Mouse (Mus musculus): ENCODE measurements around the gene Ttc25.
A peak's percentile ranks its signal among the peaks of the same experiment; 100 is the strongest.
"Not testable (repeated sequence)": the region's sequence is repeated elsewhere in the genome, so short reads cannot be mapped to it uniquely, and the experiment has no call there.

The Ttc25 gene

GRCm38 (mm10) chr11:100528375-100529165, 16.8 kb upstream of the Ttc25 start:
- no peak for DNase-seq (ENCODE audit: low spot score)

GRCm38 (mm10) chr11:100533871-100534270, 11.5 kb upstream of the Ttc25 start:
- DNase-seq (ENCODE audit: low spot score) = no peak

- DNase-seq (ENCODE audit: low spot score) = not testable (repeated sequence)
Observed at GRCm38 (mm10) chr11:100534411-100534810, 11.0 kb upstream of the Ttc25 start.

DNA sequence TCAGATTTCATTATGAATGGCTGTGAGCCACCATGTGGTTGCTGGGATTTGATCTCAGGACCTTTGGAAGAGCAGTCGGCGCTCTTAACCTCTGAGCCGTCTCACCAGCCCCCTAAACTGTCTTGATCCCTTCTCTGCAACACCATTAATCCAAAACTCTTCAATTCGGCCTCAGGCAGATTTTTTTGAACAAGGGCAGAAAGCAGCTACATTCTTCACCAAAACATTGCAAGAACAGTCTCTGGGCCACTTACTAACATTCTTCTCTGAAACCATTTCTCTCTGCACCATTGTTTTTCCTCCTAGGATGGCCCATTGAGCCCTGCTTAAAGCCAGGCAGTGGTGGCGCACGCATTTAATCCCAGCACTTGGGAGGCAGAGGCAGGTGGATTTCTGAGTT, 10.6 kb upstream of the Ttc25 start:
- DNase-seq (ENCODE audit: low spot score) = not testable (repeated sequence)

DNA sequence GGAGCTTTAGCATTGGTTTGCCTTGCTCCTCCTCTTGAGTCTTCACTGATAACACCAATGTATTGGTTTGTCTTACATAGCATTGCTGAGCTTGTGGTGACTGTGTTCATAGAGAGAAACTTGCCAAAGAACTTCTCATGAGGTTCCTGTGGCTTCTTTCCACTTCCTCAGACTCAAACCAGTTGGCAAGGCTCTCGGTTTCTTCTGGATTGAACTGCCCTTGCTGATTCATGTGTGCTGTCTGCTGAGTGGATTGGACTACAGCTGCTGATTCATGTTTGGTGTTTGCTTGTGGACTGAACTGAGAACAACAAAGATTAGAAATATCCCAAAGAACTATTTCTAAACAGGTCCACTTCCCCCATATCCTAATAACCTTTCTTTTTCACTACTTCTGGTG, 9.4 kb upstream of the Ttc25 start:
- DNase-seq (ENCODE audit: low spot score) = no peak

DNA sequence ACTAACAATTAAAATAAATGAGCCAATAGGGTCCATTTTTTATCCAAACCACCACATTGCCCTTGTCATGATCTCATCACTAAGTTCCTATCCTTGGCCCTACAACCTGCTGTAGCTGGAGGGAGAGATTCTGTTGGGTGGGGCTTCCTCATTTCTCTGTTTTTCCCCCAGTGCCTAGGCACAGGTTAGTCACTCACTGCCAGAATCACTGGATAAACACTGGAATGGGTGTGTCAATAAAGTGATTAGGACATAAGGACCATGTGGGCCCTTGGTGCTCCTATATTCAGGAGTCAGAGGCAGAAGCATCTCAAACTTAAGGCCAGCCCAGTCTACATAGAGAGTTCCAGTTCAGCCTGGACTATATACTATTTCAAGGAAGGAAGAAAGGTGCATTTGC, 8.9 kb upstream of the Ttc25 start:
- no peak for DNase-seq (ENCODE audit: low spot score)

DNA sequence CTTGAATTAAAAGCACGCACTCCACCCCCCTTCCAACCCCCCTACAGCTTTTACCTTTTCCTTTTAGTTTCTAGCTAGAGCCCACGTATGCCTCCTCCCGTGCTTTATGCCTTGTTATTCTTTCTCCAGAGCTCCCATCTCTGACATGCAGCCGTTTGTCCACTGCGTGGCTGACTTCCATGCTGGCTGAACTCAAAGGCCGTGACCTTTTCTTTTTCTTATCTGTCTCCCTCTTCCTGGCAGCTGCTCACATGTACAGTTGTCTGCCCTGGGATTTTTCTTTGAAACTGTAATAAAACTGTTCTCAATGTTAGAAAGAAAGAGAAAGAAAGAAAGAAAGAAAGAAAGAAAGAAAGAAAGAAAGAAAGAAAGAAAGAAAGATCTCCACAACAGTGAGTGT, 4.4 kb upstream of the Ttc25 start:
- no peak for DNase-seq (ENCODE audit: low spot score)

GRCm38 (mm10) chr11:100541577-100541976, 3.8 kb upstream of the Ttc25 start:
- no peak for DNase-seq (ENCODE audit: low spot score)

DNA sequence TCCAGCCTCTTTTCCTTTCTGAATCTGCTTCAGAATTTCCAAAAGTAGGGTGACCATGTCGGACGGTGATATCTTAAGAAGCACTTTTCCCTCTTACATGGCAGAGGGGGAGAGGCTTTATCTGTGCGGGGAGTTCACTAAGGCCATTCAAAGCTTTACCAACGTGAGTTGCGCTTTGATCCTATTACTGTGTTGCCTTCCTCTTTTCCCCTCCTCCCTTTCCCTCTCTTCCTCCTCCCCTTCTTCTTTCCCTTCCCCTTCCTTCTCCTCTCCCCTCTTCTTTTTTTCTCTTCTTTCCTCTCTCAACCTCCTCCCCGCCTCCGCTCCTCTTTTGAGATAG, 309 bp downstream of the Ttc25 start:
- DNase-seq (ENCODE audit: low spot score) = no peak

DNA sequence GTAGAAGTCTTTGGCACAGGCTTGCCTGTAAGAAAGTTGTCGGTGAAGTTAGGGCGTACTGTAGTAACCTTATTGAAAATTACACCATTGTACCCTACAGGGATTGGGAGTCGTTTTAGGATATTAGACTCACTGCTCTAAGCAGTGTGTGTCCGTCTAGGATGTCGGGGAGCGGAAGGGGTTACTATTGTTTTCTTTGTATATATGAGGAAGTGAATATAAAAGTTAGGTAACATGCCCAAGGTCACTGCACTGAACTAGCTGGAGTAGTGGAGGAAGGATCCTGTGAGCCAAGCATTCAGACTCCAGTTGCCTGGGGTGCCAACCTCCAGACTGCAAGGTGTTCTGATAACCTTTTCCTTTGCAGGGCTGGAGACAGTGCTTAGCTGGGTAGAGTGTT, 1.5 kb downstream of the Ttc25 start:
- DNase-seq (ENCODE audit: low spot score) = no peak

DNA sequence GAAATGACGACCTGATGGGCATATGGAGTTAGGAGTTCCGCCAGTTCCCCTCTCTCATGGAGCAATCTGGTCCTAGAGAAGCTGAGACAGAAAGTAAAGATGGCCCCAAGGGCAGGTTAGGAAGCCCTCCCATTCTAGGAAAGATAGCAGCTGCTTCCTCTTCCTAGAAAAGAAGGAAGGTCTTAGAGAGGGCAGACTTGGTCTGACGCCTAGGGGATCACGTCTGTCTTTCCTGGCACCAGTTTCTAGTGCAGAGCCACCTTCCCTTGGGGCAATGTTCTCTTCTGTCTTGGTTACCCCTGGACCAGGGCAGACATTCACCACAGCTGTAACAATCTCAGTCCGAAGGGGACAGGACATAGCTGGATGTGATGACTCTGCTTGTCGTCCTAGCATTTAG, 2.7 kb downstream of the Ttc25 start:
- no peak for DNase-seq (ENCODE audit: low spot score)

DNA sequence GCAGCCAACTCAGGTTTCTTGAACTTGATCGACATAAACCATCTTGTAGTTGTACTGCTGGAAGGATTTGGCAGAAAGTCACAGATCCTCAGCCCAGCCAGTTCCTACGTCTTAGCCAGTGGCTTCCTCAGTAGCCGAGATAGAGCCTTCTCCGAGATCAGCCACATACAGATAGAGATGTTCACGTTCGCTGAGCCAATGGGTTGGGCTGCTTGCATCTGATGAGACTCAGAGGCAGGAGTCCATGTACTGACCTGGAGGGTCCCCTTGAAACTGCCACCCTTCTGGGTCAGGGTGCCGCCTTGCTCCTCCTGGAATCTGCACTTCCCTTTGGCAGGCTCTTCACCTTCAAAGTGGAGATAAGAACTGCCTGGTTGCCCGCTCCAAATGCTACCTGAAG, 4.1 kb downstream of the Ttc25 start:
- DNase-seq (ENCODE audit: low spot score) = no peak

DNA sequence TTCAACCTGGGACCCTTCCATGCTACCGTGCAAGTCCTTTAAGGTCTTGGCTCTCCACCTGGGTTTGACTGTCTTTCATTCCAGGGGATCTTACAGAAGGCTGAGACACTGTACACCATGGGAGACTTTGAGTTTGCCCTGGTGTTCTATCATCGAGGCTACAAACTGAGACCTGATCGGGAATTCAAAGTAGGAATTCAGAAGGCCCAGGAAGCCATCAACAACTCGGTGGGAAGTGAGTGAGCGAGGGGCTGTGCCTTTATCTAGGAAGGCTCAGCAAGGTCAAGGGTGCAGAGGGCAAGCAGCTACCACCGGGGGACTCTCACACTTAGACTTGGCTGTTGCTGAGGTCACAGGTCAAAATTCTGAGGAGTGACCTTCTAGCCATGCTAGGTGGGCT, 4.7 kb downstream of the Ttc25 start:
- no peak for DNase-seq (ENCODE audit: low spot score)

DNA sequence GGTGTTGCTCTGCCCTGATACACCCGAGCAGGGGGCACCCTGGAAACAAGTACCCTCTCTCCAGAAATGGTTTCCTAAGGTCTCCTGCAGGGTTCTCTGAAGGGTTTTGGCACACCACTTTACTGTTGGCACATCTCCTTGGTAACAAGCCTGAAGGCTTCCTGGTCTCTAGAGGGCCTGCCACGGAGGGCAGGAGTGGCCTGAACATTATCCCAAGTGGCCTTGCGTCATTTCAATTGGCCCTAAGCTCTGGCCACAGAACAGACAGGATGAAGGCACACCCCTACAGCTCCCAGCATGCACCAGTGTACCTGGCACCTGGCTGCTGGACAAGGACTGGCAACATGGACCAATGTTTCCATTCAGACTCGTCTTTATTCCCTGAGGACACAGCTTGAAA, 7.4 kb downstream of the Ttc25 start:
- no peak for DNase-seq (ENCODE audit: low spot score)

- peak; percentile 59 for DNase-seq (ENCODE audit: low spot score)
Observed at GRCm38 (mm10) chr11:100555583-100555982, 10.2 kb downstream of the Ttc25 start.

DNA sequence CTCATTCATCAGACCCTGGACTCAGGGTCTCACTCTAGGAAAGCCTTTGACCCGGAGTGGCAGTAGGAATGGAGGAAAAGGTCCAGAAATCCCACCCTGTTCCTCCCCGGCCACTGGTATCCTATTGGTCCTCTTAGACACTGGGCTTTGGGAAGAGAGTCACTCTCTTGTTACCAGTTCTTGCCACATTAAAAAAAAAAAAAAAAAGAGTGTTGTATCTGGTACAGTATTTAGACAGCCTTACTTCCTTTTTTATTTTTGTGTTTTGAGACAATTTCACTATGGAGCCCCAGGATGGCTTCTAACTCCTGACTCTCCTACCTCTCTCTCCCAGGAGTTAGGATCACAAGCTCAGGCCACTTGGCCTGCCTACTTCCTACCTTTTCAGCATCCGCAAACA, 12.2 kb downstream of the Ttc25 start:
- no peak for DNase-seq (ENCODE audit: low spot score)

GRCm38 (mm10) chr11:100559476-100559875, 14.1 kb downstream of the Ttc25 start:
- no peak for DNase-seq (ENCODE audit: low spot score)

- no peak for DNase-seq (ENCODE audit: low spot score)
Observed at GRCm38 (mm10) chr11:100561748-100562147, 16.3 kb downstream of the Ttc25 start.

DNA sequence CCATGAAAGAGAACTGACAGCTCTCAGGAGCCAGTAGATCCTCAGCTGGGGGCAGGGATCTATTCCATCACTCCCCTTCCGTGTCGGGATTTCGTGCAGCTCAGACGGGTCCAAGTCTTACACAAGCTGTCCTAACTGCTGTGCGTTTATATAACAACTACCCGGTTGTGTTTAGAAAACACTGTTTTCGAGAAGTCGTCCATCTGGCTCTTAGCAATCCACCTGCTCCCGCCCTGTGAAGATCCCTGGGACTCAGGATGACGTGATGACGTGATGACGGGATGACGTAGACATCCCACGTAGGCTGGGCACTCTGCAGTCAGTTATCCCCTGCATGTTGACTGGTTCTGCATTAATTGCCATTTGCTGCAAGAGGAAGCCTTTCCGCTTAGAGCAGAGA, 18.9 kb downstream of the Ttc25 start:
- DNase-seq (ENCODE audit: low spot score) = no peak

GRCm38 (mm10) chr11:100564703-100565102, 19.3 kb downstream of the Ttc25 start:
- DNase-seq (ENCODE audit: low spot score) = no peak

- no peak for DNase-seq (ENCODE audit: low spot score)
Observed at GRCm38 (mm10) chr11:100567229-100567628, 21.8 kb downstream of the Ttc25 start.

- DNase-seq (ENCODE audit: low spot score) = no peak
Observed at GRCm38 (mm10) chr11:100567815-100568245, 22.4 kb downstream of the Ttc25 start.

DNA sequence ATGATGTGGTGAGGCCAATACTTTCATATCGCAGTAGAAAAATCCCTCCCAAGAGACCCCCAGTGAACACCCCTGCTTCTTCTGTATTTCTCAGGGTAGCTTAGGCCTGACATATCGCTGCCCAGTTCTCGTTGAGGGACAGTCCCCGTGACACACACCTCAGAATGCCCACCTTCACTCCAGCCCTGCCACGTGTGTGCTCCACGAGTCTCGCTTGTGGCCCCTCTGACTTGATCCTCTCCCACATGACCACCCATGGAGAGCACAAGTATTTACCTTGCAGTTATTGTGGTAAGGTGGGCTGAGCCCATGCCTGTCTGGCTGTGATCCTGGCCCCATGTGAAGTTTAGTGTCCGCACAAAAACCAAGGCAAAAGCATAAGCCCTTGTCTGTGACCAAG, 23.3 kb downstream of the Ttc25 start:
- no peak for DNase-seq (ENCODE audit: low spot score)

GRCm38 (mm10) chr11:100569789-100570188, 24.4 kb downstream of the Ttc25 start:
- DNase-seq (ENCODE audit: low spot score) = no peak
